Mouse (Mus musculus): Measurements from ENCODE around the gene Ccdc167.

DNA sequence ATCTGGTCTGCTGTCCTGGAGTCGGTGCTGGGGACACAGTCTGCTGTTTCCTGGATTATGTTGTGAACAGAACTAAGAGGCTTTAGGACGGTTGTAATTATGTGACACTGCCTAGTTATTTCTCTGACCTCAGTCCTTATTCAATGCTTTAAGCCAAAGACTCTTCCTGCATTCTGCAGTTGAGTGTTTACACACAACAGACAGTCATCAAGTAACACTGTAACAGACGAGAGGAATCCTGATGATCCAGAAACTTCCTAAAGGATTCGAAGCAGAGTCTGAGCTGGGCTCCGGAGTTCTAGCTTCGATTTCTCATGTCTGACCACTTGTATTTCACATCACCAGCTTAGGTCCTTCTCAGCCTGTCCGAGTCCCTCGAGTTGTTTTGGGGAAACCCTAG, 38.3 kb downstream of the Ccdc167 start:
- TF ChIP-seq CTCF (IDR thresholded peaks at IDR 0.05; ENCODE audit: low read depth) (no peak), EP300 (IDR thresholded peaks at IDR 0.05; ENCODE audit: low read depth) (no peak)

Data from liver, postnatal 0 days (tissue).